Mouse (Mus musculus): ENCODE measurements around the gene Adam15.

The Adam15 gene

GRCm38 (mm10) chr3:89384331-89385076 is 34.7 kb upstream of the Adam15 start:
- in situ Hi-C loops (cut with MboI, MseI) = no loop called here

GRCm38 (mm10) chr3:89383651-89384255 is 34.0 kb upstream of the Adam15 start:
- in situ Hi-C loops (cut with MboI, MseI) = no loop called here

GRCm38 (mm10) chr3:89382950-89383349 is 33.2 kb upstream of the Adam15 start:
- in situ Hi-C loops (cut with MboI, MseI) = no loop called here

GRCm38 (mm10) chr3:89382033-89382882 is 32.5 kb upstream of the Adam15 start:
- in situ Hi-C loops (cut with MboI, MseI) = no loop called here

- in situ Hi-C loops (cut with MboI, MseI) = no loop called here
Observed at GRCm38 (mm10) chr3:89381233-89381632, 31.4 kb upstream of the Adam15 start.

- in situ Hi-C loops (cut with MboI, MseI) = no loop called here
Observed at GRCm38 (mm10) chr3:89380711-89381110, 30.9 kb upstream of the Adam15 start.

- in situ Hi-C loops (cut with MboI, MseI) = no loop called here
Observed at GRCm38 (mm10) chr3:89380291-89380690, 30.5 kb upstream of the Adam15 start.

GRCm38 (mm10) chr3:89379388-89380131 is 29.8 kb upstream of the Adam15 start:
- in situ Hi-C loops (cut with MboI, MseI) = no loop called here

GRCm38 (mm10) chr3:89378394-89379067 is 28.7 kb upstream of the Adam15 start:
- in situ Hi-C loops (cut with MboI, MseI) = no loop called here

GRCm38 (mm10) chr3:89377831-89378230 is 28.0 kb upstream of the Adam15 start:
- in situ Hi-C loops (cut with MboI, MseI) = no loop called here

GRCm38 (mm10) chr3:89373581-89374231 is 23.9 kb upstream of the Adam15 start:
- in situ Hi-C loops (cut with MboI, MseI) = no loop called here

- in situ Hi-C loops (cut with MboI, MseI) = no loop called here
Observed at GRCm38 (mm10) chr3:89367338-89367737, 17.5 kb upstream of the Adam15 start.

- in situ Hi-C loops (cut with MboI, MseI) = no loop called here
Observed at GRCm38 (mm10) chr3:89365486-89366414, 16.0 kb upstream of the Adam15 start.

- in situ Hi-C loops (cut with MboI, MseI) = no loop called here
Observed at GRCm38 (mm10) chr3:89365153-89365485, 15.3 kb upstream of the Adam15 start, which contains the start of gene Dcst1. Gene Dcst1 (minus strand): TSS chr3:89365253.

GRCm38 (mm10) chr3:89364631-89365030 is 14.8 kb upstream of the Adam15 start:
- in situ Hi-C loops (cut with MboI, MseI) = no loop called here

GRCm38 (mm10) chr3:89361675-89362074 is 11.9 kb upstream of the Adam15 start, which contains the start of gene Dcst2:
Gene Dcst2 (plus strand): TSS chr3:89361975.
- in situ Hi-C loops (cut with MboI, MseI) = no loop called here

- in situ Hi-C loops (cut with MboI, MseI) = no loop called here
Observed at GRCm38 (mm10) chr3:89360237-89360636, 10.4 kb upstream of the Adam15 start.

GRCm38 (mm10) chr3:89359630-89360029 is 9.8 kb upstream of the Adam15 start:
- in situ Hi-C loops (cut with MboI, MseI) = loop anchor here (5.0 kb wide), 1 partner anchor 37 kb away; the partner anchor contains the start of gene Efna3

- in situ Hi-C loops (cut with MboI, MseI) = loop anchor here (5.0 kb wide), 1 partner anchor 34 kb away; the partner anchor contains the start of gene Efna3
Observed at GRCm38 (mm10) chr3:89356029-89356428, 6.2 kb upstream of the Adam15 start.

Data from T-helper 1 cell (primary cell).